Mouse (Mus musculus) embryo, embryonic 11.5 days (tissue): Measurements from ENCODE around the gene Gm44973.
A peak's percentile ranks its signal among the peaks of the same experiment; 100 is the strongest.
"Not testable (repeated sequence)": the region's sequence is repeated elsewhere in the genome, so short reads cannot be mapped to it uniquely, and the experiment has no call there.

ENCODE experiments used
- DNase-seq: peaks from one replicate; pipeline ENCODE4 v3.0.0-alpha.2; 2012; ENCODE audit warnings: low read depth, low spot score

The Gm44973 gene

GRCm38 (mm10) chr7:5016920-5017319 is 1.6 kb downstream of the Gm44973 start:
- no peak for DNase-seq

- no peak for DNase-seq
These were observed 2.1 kb downstream of the Gm44973 start for GRCm38 (mm10) chr7:5017352-5017751.

- DNase-seq, result no peak
These were observed 2.6 kb downstream of the Gm44973 start for GRCm38 (mm10) chr7:5017931-5018330.

GRCm38 (mm10) chr7:5019576-5019975 is 4.3 kb downstream of the Gm44973 start:
- not testable (repeated sequence) for DNase-seq

GRCm38 (mm10) chr7:5020000-5020681 is 4.8 kb downstream of the Gm44973 start, which contains the start of the genes Zfp865 and Ccdc106:
Zfp865 (plus strand) TSS chr7:5020376.
Ccdc106 (plus strand) TSS chr7:5020553.
- peak; percentile 97 for DNase-seq

GRCm38 (mm10) chr7:5020685-5021084 is 5.4 kb downstream of the Gm44973 start:
- DNase-seq, result peak; percentile 11

GRCm38 (mm10) chr7:5021197-5021596 is 5.9 kb downstream of the Gm44973 start:
- no peak for DNase-seq

- no peak for DNase-seq
These were observed 14.2 kb downstream of the Gm44973 start for GRCm38 (mm10) chr7:5029543-5029942.

- no peak for DNase-seq
These were observed 14.7 kb downstream of the Gm44973 start for GRCm38 (mm10) chr7:5029946-5030345.

- DNase-seq, result no peak
These were observed 15.4 kb downstream of the Gm44973 start for GRCm38 (mm10) chr7:5030554-5031275.

GRCm38 (mm10) chr7:5031496-5031895 is 16.2 kb downstream of the Gm44973 start:
- DNase-seq, result no peak

GRCm38 (mm10) chr7:5033818-5034217 is 18.5 kb downstream of the Gm44973 start, which contains the start of gene 4632433K11Rik:
4632433K11Rik (plus strand) TSS chr7:5034118.
- no peak for DNase-seq

- DNase-seq, result no peak
These were observed 20.3 kb downstream of the Gm44973 start for GRCm38 (mm10) chr7:5035628-5036027.

GRCm38 (mm10) chr7:5036136-5036535 is 20.8 kb downstream of the Gm44973 start:
- DNase-seq, result no peak

- DNase-seq, result no peak
These were observed 21.7 kb downstream of the Gm44973 start for GRCm38 (mm10) chr7:5037026-5037425.

GRCm38 (mm10) chr7:5037467-5037866 is 22.2 kb downstream of the Gm44973 start:
- no peak for DNase-seq

- DNase-seq, result peak; percentile 81
These were observed 22.9 kb downstream of the Gm44973 start, which contains the start of gene Zfp784 for GRCm38 (mm10) chr7:5038109-5038732. Zfp784 (minus strand) TSS chr7:5038446.

GRCm38 (mm10) chr7:5038940-5039339 is 23.6 kb downstream of the Gm44973 start:
- DNase-seq, result no peak

GRCm38 (mm10) chr7:5044981-5045380 is 29.7 kb downstream of the Gm44973 start:
- DNase-seq, result no peak

- DNase-seq, result no peak
These were observed 30.8 kb downstream of the Gm44973 start for GRCm38 (mm10) chr7:5046112-5046511.

GRCm38 (mm10) chr7:5047313-5047712 is 32.0 kb downstream of the Gm44973 start:
- DNase-seq, result no peak
